ENCODE assay signal across 17 mouse cellular contexts in the genomic region with DNA sequence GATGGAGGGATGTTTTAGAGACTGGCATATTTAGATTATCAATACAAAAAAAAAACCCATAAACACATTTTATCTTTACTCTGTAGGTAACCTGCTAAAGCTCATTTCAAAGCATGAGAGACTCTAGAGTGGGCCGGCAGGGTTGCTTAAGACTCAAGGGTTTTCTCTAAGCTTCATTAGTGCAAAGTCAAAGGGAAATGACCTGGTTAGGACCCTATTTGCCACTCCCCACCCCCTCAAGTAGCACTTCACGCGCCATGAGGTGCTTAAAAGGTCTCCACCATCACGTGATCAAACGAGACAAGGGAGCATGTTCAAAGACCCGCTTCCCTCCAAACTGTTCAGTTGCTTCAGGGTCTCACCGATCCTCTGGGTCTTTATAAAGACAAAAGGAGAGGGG.
DNase-seq lines count a peak whose midpoint lies in the region; ATAC-seq and TF ChIP-seq lines count a peak whose summit lies in the region.
"Had no signal": no experiment of that assay in that cellular context is flagged by ENCODE, and none has a peak within 500 bp of the region (broad histone marks: within the 10 kb centered on the region; RNA-seq: fewer than 3 reads in every experiment).

No protein-coding gene starts in this region.

- TF ChIP-seq CTCF in gastrocnemius, adult 2 months (IDR thresholded peaks at IDR 0.05) = no peak
- no peak for TF ChIP-seq CTCF in hindbrain, postnatal 0 days (IDR thresholded peaks at IDR 0.05; ENCODE audit: low read depth)

- H3K4me1 ChIP-seq in hindbrain, postnatal 0 days (ENCODE audit: insufficient read depth, low read length) = peaks cover 3% of the 10 kb centered on the region; the same call in 1 of the 2 replicates
- H3K4me1 ChIP-seq in hindbrain, embryonic 11.5 days (replicated peaks; ENCODE audit: control insufficient read depth, insufficient read depth, low read length) = no peaks in the 10 kb centered on the region
- H3K4me1 ChIP-seq: forebrain, embryonic 15.5 days; megakaryocyte, embryonic 14.5 days had no signal

- no peak overlapping the region for H3K9ac ChIP-seq in hindbrain, postnatal 0 days (replicated peaks; ENCODE audit: low read length)
- H3K9ac ChIP-seq in hindbrain, embryonic 11.5 days (ENCODE audit: low read depth, low read length) = no peak overlapping the region
- H3K9ac ChIP-seq: forebrain, embryonic 15.5 days; hindbrain, embryonic 14.5 days; liver, embryonic 15.5 days; stomach, embryonic 15.5 days had no signal

- no peak overlapping the region for H3K4me2 ChIP-seq in hindbrain, postnatal 0 days (ENCODE audit: low read depth, low read length)
- no peak overlapping the region for H3K4me2 ChIP-seq in hindbrain, embryonic 11.5 days (replicated peaks; ENCODE audit: low read depth, low read length)
- H3K4me2 ChIP-seq: forebrain, embryonic 15.5 days; hindbrain, embryonic 14.5 days; liver, embryonic 15.5 days; stomach, embryonic 15.5 days had no signal

- no peak for DNase-seq in gastrocnemius, adult 2 months
- DNase-seq in gastrocnemius, postnatal 25 days = no peak
- no peak for DNase-seq in hindbrain, postnatal 0 days (ENCODE audit: low spot score)
- DNase-seq in hindbrain, embryonic 11.5 days (ENCODE audit: low spot score) = no peak
- DNase-seq in retina, postnatal 1 day = peak; percentile 40
- DNase-seq in retina, embryonic 14.5 days (ENCODE audit: low spot score) = no peak
- no peak for DNase-seq in adrenal gland, postnatal 36 days
- DNase-seq in right cerebral cortex, adult 18-20 months = no peak
- DNase-seq: adrenal gland, adult 8-10 months; cerebellum, adult 11 months had no signal

- H3K27me3 ChIP-seq in hindbrain, postnatal 0 days (ENCODE audit: insufficient read depth, low read length) = no peaks in the 10 kb centered on the region
- no peaks in the 10 kb centered on the region for H3K27me3 ChIP-seq in hindbrain, embryonic 11.5 days (ENCODE audit: control insufficient read depth, insufficient read depth, low read length)
- H3K27me3 ChIP-seq: forebrain, embryonic 15.5 days; liver, embryonic 15.5 days; stomach, embryonic 15.5 days had no signal

- peak overlapping the region; percentile 69 for H3K27ac ChIP-seq in gastrocnemius, adult 2 months
- H3K27ac ChIP-seq in hindbrain, postnatal 0 days = peak overlapping the region; percentile 36; the same call in 1 of the 2 replicates
- no peak overlapping the region for H3K27ac ChIP-seq in hindbrain, embryonic 11.5 days (ENCODE audit: low read depth, low read length)
- H3K27ac ChIP-seq: forebrain, embryonic 15.5 days; hindbrain, embryonic 14.5 days; liver, embryonic 15.5 days; stomach, embryonic 15.5 days had no signal

- H3K36me3 ChIP-seq in hindbrain, postnatal 0 days (ENCODE audit: insufficient read depth, low read length) = no peaks in the 10 kb centered on the region
- H3K36me3 ChIP-seq in hindbrain, embryonic 11.5 days (ENCODE audit: control insufficient read depth, insufficient read depth, low read length) = no peaks in the 10 kb centered on the region
- H3K36me3 ChIP-seq: forebrain, embryonic 15.5 days; liver, embryonic 15.5 days had no signal

- no peak for ATAC-seq in hindbrain, postnatal 0 days
- ATAC-seq in hindbrain, embryonic 11.5 days (ENCODE audit: low FRiP score) = no peak
- ATAC-seq: forebrain, embryonic 15.5 days; midbrain, embryonic 16.5 days had no signal

- 70% methylated on average over 7 of the region's 7 CpGs for WGBS in hindbrain, postnatal 0 days
- 65% methylated on average over 7 of the region's 7 CpGs for WGBS in hindbrain, embryonic 11.5 days

- intact Hi-C loops in gastrocnemius, adult 2 months (cut with DNase I) = loop anchor here (5.0 kb wide), 1 partner anchor 239 kb away; no protein-coding TSS in a partner anchor

- no peak overlapping the region; the same call in 1 of the 2 replicates for H3K4me3 ChIP-seq in gastrocnemius, adult 2 months
- no peak overlapping the region for H3K4me3 ChIP-seq in hindbrain, postnatal 0 days (ENCODE audit: low read length)
- H3K4me3 ChIP-seq in hindbrain, embryonic 11.5 days (ENCODE audit: low read depth, low read length) = no peak overlapping the region
- H3K4me3 ChIP-seq: erythroblast, embryonic 14.5 days; forebrain, embryonic 15.5 days; liver, embryonic 15.5 days; megakaryocyte, embryonic 14.5 days; stomach, embryonic 15.5 days had no signal

- no peaks in the 10 kb centered on the region for H3K9me3 ChIP-seq in hindbrain, postnatal 0 days (ENCODE audit: low read length)
- no peaks in the 10 kb centered on the region for H3K9me3 ChIP-seq in hindbrain, embryonic 11.5 days (ENCODE audit: control insufficient read depth, low read length)
- H3K9me3 ChIP-seq: forebrain, embryonic 15.5 days; liver, embryonic 15.5 days; stomach, embryonic 15.5 days had no signal
